26 mouse cellular contexts compared by ENCODE assay signal in genomic region chr14:101049664-101050203, GRCm38 (mm10).
DNase-seq lines count a peak whose midpoint lies in the region; ATAC-seq and TF ChIP-seq lines count a peak whose summit lies in the region.
"Had no signal": no experiment of that assay in that cellular context is flagged by ENCODE, and none has a peak within 500 bp of the region (broad histone marks: within the 10 kb centered on the region; RNA-seq: fewer than 3 reads in every experiment).

No protein-coding gene starts in this region.

- H3K4me2 ChIP-seq in intestine, embryonic 15.5 days (replicated peaks), result no peak overlapping the region
- H3K4me2 ChIP-seq in intestine, postnatal 0 days (replicated peaks; ENCODE audit: low read depth), result no peak overlapping the region
- H3K4me2 ChIP-seq: embryonic facial prominence, embryonic 12.5 days; forebrain, embryonic 13.5 days; forebrain, embryonic 15.5 days had no signal

- H3K9ac ChIP-seq in intestine, embryonic 15.5 days, result no peak overlapping the region
- no peak overlapping the region for H3K9ac ChIP-seq in intestine, postnatal 0 days (ENCODE audit: low read depth, low read length)
- H3K9ac ChIP-seq: embryonic facial prominence, embryonic 12.5 days; forebrain, embryonic 13.5 days; forebrain, embryonic 15.5 days; forebrain, postnatal 0 days had no signal

- no peak for TF ChIP-seq POLR2A in cerebellum, adult 2 months (IDR thresholded peaks at IDR 0.05; ENCODE audit: borderline replicate concordance, insufficient read depth, low read length)

- no peak for TF ChIP-seq CTCF in intestine, postnatal 0 days (IDR thresholded peaks at IDR 0.05; ENCODE audit: low read depth)
- TF ChIP-seq CTCF in cerebellum, adult 2 months (IDR thresholded peaks at IDR 0.05; ENCODE audit: borderline replicate concordance, insufficient read depth, low read depth, low read length), result no peak

- no peak for DNase-seq in cerebellum, postnatal 4 days (ENCODE audit: low spot score in 2 of 2)
- no peak for DNase-seq in cerebellum, adult 2 months
- no peak for DNase-seq in lung, postnatal 36 days
- DNase-seq in layer of hippocampus, postnatal 10 days (ENCODE audit: low spot score in 2 of 2), result no peak
- DNase-seq: adrenal gland, adult 2 months; adrenal gland, postnatal 10 days; adrenal gland, postnatal 25 days; cerebellum, adult 11 months; cerebellum, adult 18-20 months; cerebellum, adult 9-10 months; cerebellum, postnatal 10 days; cerebellum, postnatal 25 days; forebrain, postnatal 0 days had no signal

- 63% methylated on average over 4 of the region's 4 CpGs for WGBS in intestine, embryonic 15.5 days
- 47% methylated on average over 4 of the region's 4 CpGs for WGBS in intestine, postnatal 0 days
- 91% methylated on average over 4 of the region's 4 CpGs for whole genome bisulfite sequencing in cerebellum, adult 2 months

- ATAC-seq in common myeloid progenitor, adult 5-6 weeks (replicated peaks; ENCODE audit: low read depth, poor library complexity, severe bottlenecking), result peak; percentile 61
- peak; percentile 43; the same call in 1 of the 2 replicates for ATAC-seq in intestine, embryonic 15.5 days
- ATAC-seq in intestine, postnatal 0 days, result 0 out of 2 replicates have a peak, but pooled peaks have one; percentile 33
- peak; percentile 37 for ATAC-seq in megakaryocyte progenitor cell, adult 5-6 weeks (replicated peaks; ENCODE audit: poor library complexity)
- ATAC-seq: activated CD4-positive, CD25-positive, alpha-beta regulatory T cell, adult 4 months; CD4-positive, CD25-positive, alpha-beta regulatory T cell, adult 4 months; forebrain, embryonic 13.5 days; forebrain, embryonic 15.5 days; forebrain, postnatal 0 days; Patski had no signal

- H3K4me1 ChIP-seq in intestine, embryonic 15.5 days (replicated peaks), result no peaks in the 10 kb centered on the region
- H3K4me1 ChIP-seq in intestine, postnatal 0 days (replicated peaks; ENCODE audit: control insufficient read depth, insufficient read depth, low read length), result no peaks in the 10 kb centered on the region
- H3K4me1 ChIP-seq in cerebellum, adult 2 months (ENCODE audit: control insufficient read depth, insufficient read depth, low read length), result no peaks in the 10 kb centered on the region
- H3K4me1 ChIP-seq: embryonic facial prominence, embryonic 10.5 days; embryonic facial prominence, embryonic 12.5 days had no signal

- no peaks in the 10 kb centered on the region for H3K9me3 ChIP-seq in intestine, embryonic 15.5 days
- no peaks in the 10 kb centered on the region for H3K9me3 ChIP-seq in intestine, postnatal 0 days (ENCODE audit: control insufficient read depth)
- H3K9me3 ChIP-seq: embryonic facial prominence, embryonic 10.5 days; embryonic facial prominence, embryonic 12.5 days; forebrain, embryonic 13.5 days; forebrain, embryonic 15.5 days had no signal

- no peaks in the 10 kb centered on the region for H3K27me3 ChIP-seq in intestine, embryonic 15.5 days (replicated peaks)
- no peaks in the 10 kb centered on the region for H3K27me3 ChIP-seq in intestine, postnatal 0 days (replicated peaks; ENCODE audit: control insufficient read depth, insufficient read depth, low read length)
- no peaks in the 10 kb centered on the region for H3K27me3 ChIP-seq in cerebellum, adult 2 months (ENCODE audit: control insufficient read depth, insufficient read depth, low read length)
- H3K27me3 ChIP-seq: CH12.LX; embryonic facial prominence, embryonic 12.5 days; forebrain, embryonic 13.5 days; forebrain, embryonic 15.5 days; Patski had no signal

- no peak overlapping the region for H3K27ac ChIP-seq in intestine, embryonic 15.5 days
- no peak overlapping the region for H3K27ac ChIP-seq in intestine, postnatal 0 days (ENCODE audit: low read depth, low read length)
- H3K27ac ChIP-seq in cerebellum, adult 2 months (ENCODE audit: insufficient read depth, low read length), result no peak overlapping the region
- H3K27ac ChIP-seq: embryonic facial prominence, embryonic 10.5 days; embryonic facial prominence, embryonic 12.5 days; forebrain, embryonic 13.5 days; forebrain, embryonic 15.5 days had no signal

- H3K36me3 ChIP-seq in intestine, embryonic 15.5 days, result no peaks in the 10 kb centered on the region
- no peaks in the 10 kb centered on the region for H3K36me3 ChIP-seq in intestine, postnatal 0 days (ENCODE audit: control insufficient read depth, insufficient read depth)
- H3K36me3 ChIP-seq: embryonic facial prominence, embryonic 10.5 days; embryonic facial prominence, embryonic 12.5 days; forebrain, embryonic 15.5 days; G1E had no signal

- H3K4me3 ChIP-seq in intestine, embryonic 15.5 days (replicated peaks), result no peak overlapping the region
- H3K4me3 ChIP-seq in intestine, postnatal 0 days (ENCODE audit: low read depth, low read length), result no peak overlapping the region
- no peak overlapping the region for H3K4me3 ChIP-seq in cerebellum, adult 2 months (replicated peaks; ENCODE audit: insufficient read depth, low read depth, low read length)
- H3K4me3 ChIP-seq: embryonic facial prominence, embryonic 10.5 days; embryonic facial prominence, embryonic 12.5 days; forebrain, embryonic 13.5 days; forebrain, embryonic 15.5 days had no signal
